ENCODE assay signal across 13 mouse cellular contexts in the genomic region with DNA sequence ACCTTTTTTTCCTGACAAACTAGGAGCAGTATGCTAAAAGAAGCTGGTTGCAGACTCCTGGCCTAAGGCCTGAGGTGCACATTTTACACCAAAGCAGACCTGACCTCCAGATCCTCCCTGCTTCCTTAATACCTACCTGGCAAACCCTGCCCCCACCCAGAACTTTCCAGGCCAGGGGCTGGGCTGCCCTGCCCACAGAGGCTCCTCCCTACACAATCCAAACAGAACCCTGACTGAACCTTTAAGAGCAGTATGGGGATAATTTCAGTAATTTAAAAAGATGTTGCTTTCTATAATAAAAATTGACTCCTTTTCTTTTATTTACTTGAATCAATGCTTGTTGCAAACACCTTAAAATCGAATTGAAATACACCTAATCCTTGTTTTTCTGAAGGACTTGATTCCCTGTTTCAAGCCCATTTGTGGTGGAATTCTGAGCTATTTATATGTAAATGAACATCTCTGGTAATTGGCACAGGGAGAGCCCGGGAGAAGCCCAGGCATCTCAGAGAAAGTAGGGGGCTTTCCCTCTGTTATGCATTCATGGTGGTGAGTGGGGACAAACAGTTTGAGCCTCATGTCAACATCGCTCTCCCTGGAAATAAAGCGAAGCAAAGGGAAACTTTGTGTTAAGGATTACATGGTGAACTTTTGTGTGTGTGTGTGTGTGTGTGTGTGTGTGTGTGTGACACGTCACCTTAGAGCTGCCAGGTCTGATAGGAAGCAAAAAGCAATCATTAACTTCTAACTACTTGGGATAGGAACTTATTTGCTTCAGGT.
DNase-seq lines count a peak whose midpoint lies in the region; ATAC-seq lines count a peak whose summit lies in the region.
"Had no signal": no experiment of that assay in that cellular context is flagged by ENCODE, and none has a peak within 500 bp of the region (broad histone marks: within the 10 kb centered on the region; RNA-seq: fewer than 3 reads in every experiment).

No protein-coding gene starts in this region.

- no peak overlapping the region for H3K4me2 ChIP-seq in neural tube, embryonic 12.5 days (replicated peaks)
- H3K4me2 ChIP-seq in neural tube, embryonic 15.5 days = no peak overlapping the region
- no peak overlapping the region for H3K4me2 ChIP-seq in hindbrain, embryonic 15.5 days

- H3K9ac ChIP-seq in neural tube, embryonic 12.5 days = no peak overlapping the region
- H3K9ac ChIP-seq in neural tube, embryonic 15.5 days (replicated peaks) = no peak overlapping the region
- no peak overlapping the region for H3K9ac ChIP-seq in hindbrain, embryonic 15.5 days
- H3K9ac ChIP-seq: liver, embryonic 14.5 days had no signal

- 0 out of 2 replicates have a peak, but pooled peaks have one; percentile 53 for ATAC-seq in neural tube, embryonic 12.5 days (ENCODE audit: low FRiP score, low read depth)
- ATAC-seq in neural tube, embryonic 15.5 days (ENCODE audit: low FRiP score) = no peak
- no peak; the same call in 1 of the 2 replicates for ATAC-seq in hindbrain, embryonic 15.5 days (ENCODE audit: low FRiP score, low read depth)
- no peak for ATAC-seq in cerebellum, adult (ENCODE audit: insufficient number of reproducible peaks, low FRiP score, low TSS enrichment)

- no peaks in the 10 kb centered on the region for H3K9me3 ChIP-seq in neural tube, embryonic 12.5 days
- H3K9me3 ChIP-seq in neural tube, embryonic 15.5 days (replicated peaks) = no peaks in the 10 kb centered on the region
- no peaks in the 10 kb centered on the region for H3K9me3 ChIP-seq in hindbrain, embryonic 15.5 days

- H3K36me3 ChIP-seq in neural tube, embryonic 12.5 days = no peaks in the 10 kb centered on the region
- no peaks in the 10 kb centered on the region for H3K36me3 ChIP-seq in neural tube, embryonic 15.5 days
- H3K36me3 ChIP-seq in hindbrain, embryonic 15.5 days = no peaks in the 10 kb centered on the region

- peaks cover 5% of the 10 kb centered on the region; the same call in 1 of the 2 replicates for H3K4me1 ChIP-seq in neural tube, embryonic 12.5 days
- no peaks in the 10 kb centered on the region for H3K4me1 ChIP-seq in neural tube, embryonic 15.5 days
- no peaks in the 10 kb centered on the region; the same call in 1 of the 2 replicates for H3K4me1 ChIP-seq in hindbrain, embryonic 15.5 days (replicated peaks)

- 25% methylated on average over 5 of the region's 5 CpGs for WGBS in neural tube, embryonic 12.5 days
- 18% methylated on average over 5 of the region's 5 CpGs for WGBS in neural tube, embryonic 15.5 days
- WGBS in hindbrain, embryonic 15.5 days = 22% methylated on average over 5 of the region's 5 CpGs

- H3K27ac ChIP-seq in neural tube, embryonic 12.5 days = no peak overlapping the region
- H3K27ac ChIP-seq in neural tube, embryonic 15.5 days (replicated peaks) = no peak overlapping the region
- H3K27ac ChIP-seq in hindbrain, embryonic 15.5 days (replicated peaks) = 0 out of 2 replicates have a peak overlapping the region, but pooled peaks have one; percentile 38
- H3K27ac ChIP-seq: liver, embryonic 14.5 days had no signal

- no peaks in the 10 kb centered on the region for H3K27me3 ChIP-seq in neural tube, embryonic 12.5 days (replicated peaks)
- H3K27me3 ChIP-seq in neural tube, embryonic 15.5 days (replicated peaks) = no peaks in the 10 kb centered on the region
- no peaks in the 10 kb centered on the region for H3K27me3 ChIP-seq in hindbrain, embryonic 15.5 days

- no peak overlapping the region for H3K4me3 ChIP-seq in neural tube, embryonic 12.5 days
- H3K4me3 ChIP-seq in neural tube, embryonic 15.5 days (replicated peaks) = no peak overlapping the region
- H3K4me3 ChIP-seq in hindbrain, embryonic 15.5 days = no peak overlapping the region
- H3K4me3 ChIP-seq: erythroblast, embryonic 14.5 days had no signal

- DNase-seq in kidney, postnatal 4 days = peak; percentile 18 to 42
- DNase-seq in cerebellum, adult 8-10 months = no peak
- DNase-seq in cerebellum, adult 18-20 months = no peak
- DNase-seq: adrenal gland, postnatal 25 days; cerebellum, postnatal 25 days; heart, adult 18-20 months; right cerebral cortex, adult 18-20 months had no signal

Comparison
In these comparisons a context has a peak if more than half of its experiments do, and no peak if none do; other contexts are left out.
1. DNase-seq: peak in kidney, postnatal 4 days (2 of 2); none in cerebellum, adult 8-10 months (single experiment) and cerebellum, adult 18-20 months (0 of 2).